Mouse (Mus musculus) effector memory CD4-positive, alpha-beta T cell, adult 5 months (primary cell): ENCODE results near the gene Gm20903. TPM values are rescaled to one million over a fixed set of nuclear protein-coding genes. Genes with fewer than 3 reads are reported as not detected.

Experiments
- polyA plus RNA-seq: library from polyadenylated mRNA; unstranded; fragments of 100-300 nt; shearing (Covaris generic); gene quantifications from one replicate; pipeline ENCODE4 v1.2.1, GENCODE M21; 2017

Gene Gm20903
- polyA plus RNA-seq = not detected

DNA sequence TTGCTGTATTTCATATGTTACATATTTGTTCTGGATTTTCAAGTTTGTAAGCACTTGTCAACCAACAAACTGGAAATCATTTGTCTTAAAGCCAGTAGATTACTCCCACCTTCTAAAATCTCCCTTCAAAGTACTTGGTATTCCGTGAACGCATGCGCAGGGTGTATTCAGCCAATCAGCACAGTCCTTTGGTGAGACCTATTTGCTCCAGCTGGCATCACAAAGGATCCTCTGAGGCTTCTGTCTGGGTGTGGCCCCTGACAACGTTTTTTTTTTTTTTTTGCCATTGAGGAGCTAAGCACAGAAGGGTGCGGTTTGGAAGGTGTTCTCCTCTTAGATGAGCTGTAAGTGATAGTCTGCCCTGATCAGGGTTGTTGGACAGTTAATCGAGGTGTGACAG, at the start of gene Gm20903:
TSS of gene Gm20903 (plus strand) at position 301 of the 400 bp plus-strand sequence.

